Mouse (Mus musculus) liver, embryonic 18 days (tissue): Measurements from ENCODE around the gene Il34. TPM values are rescaled to one million over a fixed set of nuclear protein-coding genes. Genes with fewer than 3 reads are reported as not detected.

Experiments
- polyA plus RNA-seq: library from polyadenylated mRNA; depleted of rRNA; stranded (reverse); fragments of >200 nt; gene quantifications from 2 replicates; pipeline ENCODE4 v1.2.3, GENCODE M21; 2012; rRNA removed

Il34 gene
- 0.19 and 0.32 TPM in 2 replicates for polyA plus RNA-seq

DNA sequence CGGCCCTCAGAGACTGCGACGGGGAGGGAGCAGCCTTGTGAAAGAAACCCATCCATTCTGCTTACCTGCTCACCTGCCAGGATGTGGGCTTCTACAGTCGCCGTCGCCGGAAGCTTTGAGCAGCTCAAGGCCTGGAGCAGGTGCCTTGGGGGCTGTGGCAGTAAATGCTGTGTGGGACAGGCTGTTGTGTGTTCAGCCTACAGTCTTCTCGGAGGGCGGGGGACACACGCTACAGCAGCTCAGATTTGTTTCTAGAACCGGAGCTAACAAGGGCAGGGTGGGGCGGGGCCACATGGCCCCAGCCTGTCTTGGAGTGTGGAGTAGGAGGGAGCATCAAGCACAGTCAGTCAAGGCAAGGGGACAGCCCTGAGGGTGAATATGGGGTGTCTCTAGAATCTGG, at the start of gene Il34:
TSS of gene Il34 (minus strand) at position 256 of the 400 bp plus-strand sequence.

GRCm38 (mm10) chr8:110846405-110847170, 40.9 kb upstream of the Il34 start, which contains the start of the genes Cog4 and Sf3b3:
Gene Cog4, plus strand, starts transcription at chr8:110846600.
Gene Sf3b3, minus strand, starts transcription at chr8:110846787.

DNA sequence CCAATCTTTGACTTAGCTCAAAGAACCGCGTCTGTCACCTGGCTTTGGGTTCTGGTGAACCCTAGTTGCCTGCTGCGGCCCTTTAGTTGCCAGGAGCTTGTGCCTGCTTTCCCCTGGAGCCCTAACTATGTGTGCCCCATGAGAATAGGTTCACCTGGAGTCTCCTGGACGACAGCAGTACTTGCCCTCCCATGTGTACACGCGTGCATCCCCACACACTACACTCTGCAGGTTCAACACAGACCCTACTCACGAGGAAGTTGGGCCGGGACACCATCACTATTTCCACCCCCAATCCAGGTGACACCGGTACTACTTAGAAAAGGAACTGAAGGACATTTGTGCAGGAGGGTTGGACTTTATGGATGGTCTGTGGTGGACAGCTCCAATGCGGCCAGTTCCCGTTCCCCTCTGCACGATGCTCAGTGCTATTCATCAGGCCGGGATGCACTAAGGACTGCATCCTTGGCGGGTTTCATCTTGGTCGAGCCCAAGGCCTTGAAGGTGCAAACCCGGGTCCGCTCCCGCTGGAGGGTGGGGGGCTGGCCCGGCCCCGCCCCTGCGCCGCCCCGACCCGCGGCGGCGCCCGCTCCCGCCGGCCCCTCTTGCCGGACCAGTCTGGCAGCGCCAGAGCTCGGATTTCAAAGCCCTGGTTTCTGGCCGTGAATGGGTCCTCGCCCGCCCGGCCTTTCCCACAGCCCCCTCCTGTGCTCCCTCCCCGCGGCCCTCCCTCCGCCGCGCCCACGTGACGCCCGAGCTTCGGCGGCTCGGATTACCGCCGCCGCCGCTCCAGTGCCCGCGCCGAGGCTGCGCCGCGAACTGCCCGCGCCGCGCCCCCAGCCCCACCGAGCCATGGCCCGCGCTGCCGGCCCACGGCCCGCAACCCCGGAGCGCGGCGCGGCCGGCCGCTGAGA, 84.8 kb downstream of the Il34 start, which contains the start of gene Mtss1l:
TSS of gene Mtss1l (plus strand) at position 792 of the 914 bp plus-strand sequence.

Other genes starting within 250 kb of the Il34 start
- 8.5 and 10.3 TPM in 2 replicates for gene Vac14, start 187.3 kb downstream of the Il34 start, polyA plus RNA-seq
- gene Mtss1l, start 84.4 kb downstream of the Il34 start, polyA plus RNA-seq: 2.1 and 3.2 TPM in 2 replicates
- 16.6 and 17.2 TPM in 2 replicates for gene Cog4, start 40.7 kb upstream of the Il34 start, polyA plus RNA-seq
- 24.7 and 26.9 TPM in 2 replicates for gene Sf3b3, start 40.9 kb upstream of the Il34 start, polyA plus RNA-seq
- gene Fuk, start 96.6 kb upstream of the Il34 start, polyA plus RNA-seq: 2.8 and 3.2 TPM in 2 replicates
- gene St3gal2, start 114.0 kb upstream of the Il34 start, polyA plus RNA-seq: 7.1 and 7.9 TPM in 2 replicates
- gene Ddx19a, start 191.9 kb upstream of the Il34 start, polyA plus RNA-seq: 20.3 and 21.2 TPM in 2 replicates
- 3.6 and 4.3 TPM in 2 replicates for gene Ddx19b, start 225.8 kb upstream of the Il34 start, polyA plus RNA-seq
- 23.9 and 25.1 TPM in 2 replicates for gene Aars, start 227.2 kb upstream of the Il34 start, polyA plus RNA-seq